Mouse (Mus musculus) c-Kit-positive CD71-positive TER-119-negative erythroid progenitor cells, embryonic 14.5 days (primary cell): ENCODE results near the gene Tmem132d.

Experiments used
- DNase-seq: peaks from one replicate; pipeline ENCODE4 v3.0.0-alpha.2; 2013; ENCODE audit warnings: low read depth

Gene Tmem132d

DNA sequence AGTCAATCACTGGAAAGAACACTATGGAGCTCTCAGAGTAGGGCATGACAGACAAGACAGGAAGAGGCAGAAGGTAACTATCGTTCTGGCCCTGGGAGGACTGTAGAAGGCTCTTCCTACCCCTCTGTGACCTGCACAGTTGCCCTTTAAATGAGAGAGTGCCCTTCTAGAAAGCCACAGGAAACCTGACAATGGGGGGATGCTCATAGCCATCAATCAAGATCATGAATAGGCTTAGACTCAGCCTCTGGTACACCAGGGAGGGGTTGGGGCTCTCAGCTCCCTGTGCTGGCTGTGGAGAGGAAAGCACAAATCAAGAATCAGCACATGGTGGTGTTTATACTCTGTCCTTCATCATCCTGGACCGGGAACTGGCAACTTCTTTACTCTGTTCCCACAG, 227.2 kb downstream of the Tmem132d start:
- no peak for DNase-seq

DNA sequence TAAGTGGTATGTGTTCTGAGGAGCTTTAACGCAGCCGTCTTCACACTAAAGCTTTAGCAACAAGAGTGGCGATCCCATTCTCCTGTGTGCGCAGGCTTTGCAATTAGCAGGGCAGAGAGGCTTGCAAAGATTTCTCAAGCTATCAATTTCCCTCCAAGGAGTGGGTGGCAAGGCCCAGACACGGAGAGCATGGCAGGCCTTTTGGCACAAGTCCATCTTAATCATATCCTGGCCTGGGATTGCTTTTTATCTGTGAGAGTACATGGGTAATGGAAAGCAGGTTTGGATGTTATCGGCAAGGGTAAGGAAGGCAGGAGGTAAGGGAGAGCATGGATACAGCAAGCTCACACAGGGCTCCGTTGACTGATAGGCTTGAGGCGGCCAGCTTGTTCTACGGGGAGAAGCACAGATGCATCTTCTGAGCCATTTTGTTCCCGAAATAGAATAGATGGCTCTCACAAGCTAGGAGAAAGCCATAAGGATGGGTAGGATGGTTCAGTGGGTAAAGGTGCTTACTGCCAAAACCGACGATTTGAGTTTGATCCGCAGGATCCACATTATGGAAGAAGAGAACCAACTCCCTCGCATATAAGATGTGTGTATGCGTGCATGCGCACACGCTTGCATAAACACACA, 228.1 kb downstream of the Tmem132d start:
- DNase-seq = no peak

- no peak for DNase-seq
These were observed 228.8 kb downstream of the Tmem132d start for GRCm38 (mm10) chr5:128203879-128204581.

DNA sequence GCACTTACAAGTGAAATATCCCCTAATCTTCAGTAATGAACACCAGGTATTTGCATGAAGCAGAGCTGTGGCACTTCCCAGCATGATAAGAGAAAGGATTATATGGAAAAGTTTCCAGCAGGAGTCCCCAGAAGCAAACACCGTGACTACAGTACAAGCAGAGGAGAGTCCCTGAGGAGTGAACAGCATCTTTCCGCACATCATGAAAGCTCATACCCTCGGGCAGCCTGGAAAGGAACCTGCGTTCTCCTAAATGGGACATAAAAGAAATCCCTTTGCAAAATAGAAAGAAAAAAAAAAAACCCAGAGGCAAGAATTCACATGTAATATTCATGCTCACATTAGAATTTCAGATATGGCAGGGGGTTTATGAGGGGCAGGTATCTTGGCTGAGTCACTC, 238.8 kb downstream of the Tmem132d start:
- DNase-seq = no peak

DNA sequence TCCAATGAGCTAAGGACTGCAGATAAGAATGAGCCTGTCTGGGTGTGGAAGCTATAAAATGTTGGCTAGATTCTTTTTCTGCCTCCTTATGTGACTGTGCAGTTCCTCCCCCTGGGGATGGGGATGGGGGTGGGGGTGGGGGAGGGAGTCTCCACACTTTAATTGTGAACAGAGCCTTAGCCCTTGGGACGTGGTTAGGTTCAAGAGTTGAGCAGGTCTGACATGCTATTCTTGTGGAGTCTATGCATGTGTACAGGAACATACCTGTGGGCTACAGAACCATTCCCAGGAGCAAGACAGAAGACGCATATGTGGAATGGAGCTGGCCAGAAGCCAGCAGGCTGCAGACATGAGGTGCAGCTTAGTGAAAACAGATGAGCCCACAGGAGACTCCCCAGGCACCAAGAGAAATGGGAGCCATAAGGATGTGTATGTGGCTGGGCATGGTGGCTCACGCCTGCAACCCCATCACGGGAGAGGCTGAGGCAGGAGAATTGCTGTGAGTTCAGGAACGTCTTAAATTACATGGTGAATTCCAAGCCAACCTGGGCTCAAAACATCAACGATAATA, 240.3 kb downstream of the Tmem132d start:
- no peak for DNase-seq

DNA sequence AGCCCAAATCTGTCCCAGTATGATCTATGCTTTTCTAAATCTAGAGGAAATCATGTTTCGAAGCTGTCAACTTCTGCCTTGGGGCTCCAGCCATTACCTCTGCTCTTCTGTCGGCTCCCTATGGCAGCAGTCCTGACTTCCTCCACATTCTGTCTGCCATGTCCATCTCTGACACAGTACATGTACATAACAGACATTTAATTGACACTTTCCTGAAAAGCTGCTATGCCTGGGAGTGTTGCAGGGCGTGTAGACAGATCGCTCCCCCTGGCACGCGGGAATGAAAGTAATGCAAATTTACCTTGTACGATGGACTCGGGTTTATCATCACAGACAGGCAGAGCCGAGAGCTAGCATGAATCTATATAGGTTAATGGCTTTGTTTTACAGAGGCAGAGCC, 241.2 kb downstream of the Tmem132d start:
- no peak for DNase-seq

DNA sequence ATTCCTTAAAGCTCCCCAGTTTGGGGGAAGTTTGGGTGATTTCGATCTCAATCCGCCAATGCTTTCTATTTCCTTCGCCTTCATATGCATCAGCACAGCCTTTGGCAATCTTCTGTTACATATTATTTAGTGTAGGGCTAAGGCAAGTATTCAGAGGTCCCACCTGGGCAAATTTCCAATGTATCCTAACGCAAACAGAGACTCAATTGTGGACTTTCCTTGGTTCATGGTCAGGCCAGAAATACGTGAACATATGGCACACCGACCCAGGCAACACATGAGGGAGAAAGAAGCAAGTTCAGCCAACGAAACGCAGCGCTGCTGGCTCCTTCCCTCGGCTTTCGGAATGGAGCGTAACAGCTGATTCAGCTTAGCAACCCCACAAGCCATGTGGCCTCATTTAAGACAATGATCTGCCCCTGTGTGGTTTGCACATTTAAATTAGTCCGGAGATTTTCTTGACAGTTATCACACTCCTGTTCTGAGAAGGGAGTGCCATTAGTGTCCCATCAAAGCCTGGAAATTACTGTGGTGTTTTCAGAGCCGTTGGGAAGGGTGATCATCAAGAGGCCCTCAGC, 242.5 kb downstream of the Tmem132d start:
- DNase-seq = no peak

DNA sequence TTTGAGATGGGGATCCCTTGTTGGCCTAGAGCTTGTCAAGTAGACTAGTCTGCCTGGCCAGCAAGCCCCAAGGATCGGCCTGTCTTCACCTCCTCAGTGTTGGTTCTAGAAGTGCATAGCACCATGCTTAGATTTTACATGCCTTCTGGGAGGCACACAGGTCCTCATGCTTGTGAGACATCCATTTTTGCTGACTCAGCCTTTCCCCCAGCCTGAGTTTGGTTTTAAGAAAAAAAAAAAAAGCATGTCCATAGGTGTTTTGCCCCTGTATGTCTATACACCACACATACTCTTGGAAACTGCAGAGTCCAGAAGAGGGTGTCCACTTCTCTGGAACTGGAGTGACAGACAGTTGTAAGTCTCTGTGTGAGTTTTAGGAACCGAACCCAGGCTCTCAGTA, 256.6 kb downstream of the Tmem132d start:
- DNase-seq = no peak

GRCm38 (mm10) chr5:128158901-128159675, 273.8 kb downstream of the Tmem132d start:
- DNase-seq = no peak

DNA sequence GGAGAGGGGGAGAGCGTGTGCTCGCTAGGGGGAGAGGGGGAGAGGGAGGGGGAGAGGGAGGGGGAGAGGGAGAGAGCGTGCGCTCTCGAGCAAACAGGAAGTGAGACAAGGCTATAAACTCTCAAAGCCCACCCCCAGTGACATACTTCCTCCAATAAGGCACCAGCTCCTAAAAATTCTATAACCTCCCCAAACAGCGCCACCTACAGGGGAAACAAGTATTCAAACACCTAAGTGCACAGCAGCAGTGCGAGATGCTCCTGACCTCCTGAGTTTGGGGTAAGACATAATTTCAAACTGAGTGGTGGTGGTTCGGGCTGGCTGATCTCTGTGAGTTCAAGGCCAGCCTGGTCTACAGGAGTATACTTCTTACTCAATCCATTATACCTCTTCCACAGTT, 281.4 kb downstream of the Tmem132d start:
- no peak for DNase-seq

DNA sequence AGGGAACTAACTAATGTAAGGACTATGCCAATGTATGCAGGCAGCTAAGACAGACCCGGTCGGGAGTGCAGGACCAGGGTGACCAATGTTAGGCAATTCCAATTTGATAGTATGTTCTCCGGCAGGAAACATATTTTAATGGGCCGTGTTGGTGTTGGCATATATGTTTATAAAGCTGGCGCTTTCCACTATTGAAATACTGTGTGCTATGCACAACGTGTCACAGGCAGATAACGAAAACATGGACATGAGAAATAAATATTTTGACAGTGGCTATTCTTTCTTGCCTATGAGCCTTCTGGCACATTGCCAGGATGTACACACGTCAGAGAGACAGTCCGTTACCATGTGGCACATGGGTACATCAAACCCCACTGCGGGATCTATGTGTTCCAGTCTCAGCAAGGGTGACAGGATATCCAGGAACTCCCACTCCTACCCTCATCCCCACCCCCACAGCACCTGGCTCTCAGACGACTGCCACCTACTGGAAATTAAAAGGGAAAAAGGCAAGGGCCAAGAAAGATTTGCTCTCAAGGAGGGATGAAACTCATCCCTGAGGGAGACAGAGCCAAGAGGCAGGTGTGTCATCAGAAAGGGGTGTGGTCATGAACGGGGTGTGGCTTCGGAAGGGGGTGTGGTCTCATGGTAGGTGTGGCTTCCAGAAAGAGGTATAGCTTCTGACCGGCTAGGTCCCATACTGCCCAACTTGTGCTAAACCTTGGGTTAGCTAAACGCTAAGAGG, 285.8 kb downstream of the Tmem132d start:
- DNase-seq = no peak

DNA sequence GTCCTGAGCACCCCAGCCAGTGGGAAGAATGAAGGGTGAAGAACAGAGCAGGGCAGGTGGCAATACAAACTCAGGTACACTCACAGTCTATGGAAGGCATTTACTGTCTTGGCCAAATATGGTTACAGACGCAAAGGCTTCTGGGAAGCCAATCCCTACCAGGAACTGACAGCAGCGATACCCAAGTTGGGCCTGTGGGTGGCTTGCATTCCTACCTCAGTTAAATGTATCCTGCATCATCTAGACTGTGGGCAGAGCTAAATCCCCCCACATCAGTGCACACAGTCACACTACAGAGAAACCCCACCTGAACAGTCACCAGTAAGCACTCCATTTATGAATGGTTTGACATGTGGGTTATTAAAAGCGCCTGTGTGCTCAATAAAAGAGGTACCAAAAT, 288.1 kb downstream of the Tmem132d start:
- no peak for DNase-seq

DNA sequence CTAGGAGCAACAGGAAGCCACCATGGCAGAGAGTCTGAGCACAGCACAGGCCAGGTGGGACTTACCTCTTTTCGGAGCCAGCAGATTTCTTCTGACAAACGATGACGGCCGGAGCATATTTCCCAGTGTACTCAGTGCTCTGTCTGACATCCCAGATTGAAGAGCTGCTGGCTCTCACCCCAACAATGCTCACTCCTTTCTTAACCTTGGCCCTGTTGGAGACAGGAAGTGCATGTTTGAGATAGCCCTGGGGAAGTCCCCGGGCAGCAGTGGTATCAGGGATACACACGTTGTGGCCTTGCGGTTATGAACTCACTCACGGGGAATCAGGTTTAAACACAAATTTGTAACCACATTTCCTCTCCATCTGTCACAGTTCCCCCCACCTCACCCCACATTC, 296.1 kb downstream of the Tmem132d start:
- no peak for DNase-seq

DNA sequence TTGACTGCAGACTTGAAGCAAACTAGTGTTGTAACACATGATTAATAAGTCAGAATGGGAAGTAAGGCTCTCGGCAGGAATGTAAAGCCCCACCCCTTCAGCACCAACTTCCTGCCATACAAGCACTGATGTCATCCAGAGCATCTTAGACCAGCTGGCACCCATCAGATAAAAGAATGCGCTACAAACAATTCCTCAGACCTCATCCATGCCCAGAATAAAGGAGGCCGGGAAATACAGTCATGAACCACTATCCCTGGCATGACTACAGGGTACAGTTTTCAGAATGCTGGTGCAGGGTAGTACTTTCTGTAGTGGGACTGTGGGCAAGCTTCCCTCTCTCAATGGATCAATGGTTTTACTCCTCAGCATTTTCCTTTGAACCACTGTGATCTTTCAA, 310.2 kb downstream of the Tmem132d start:
- no peak for DNase-seq

DNA sequence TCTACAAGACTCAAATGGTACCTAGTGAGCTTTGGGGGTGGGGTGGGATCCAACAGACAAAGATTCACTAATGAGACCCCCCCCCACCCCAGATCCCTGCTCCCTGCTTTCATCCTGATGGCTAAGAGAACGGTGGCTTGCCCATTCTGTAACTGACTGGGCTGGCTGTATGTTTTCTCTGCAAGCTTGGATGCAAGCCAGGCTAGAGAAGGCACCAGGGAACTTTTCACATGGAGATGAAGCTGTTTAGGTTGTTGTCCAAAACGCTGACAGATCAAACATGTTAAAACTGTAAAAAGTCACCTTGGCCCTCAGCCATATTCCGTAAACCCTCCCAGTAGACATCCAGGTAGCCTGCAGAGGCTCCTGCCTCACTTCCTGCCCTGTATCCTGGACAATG, 313.7 kb downstream of the Tmem132d start:
- no peak for DNase-seq

- no peak for DNase-seq
These were observed 319.8 kb downstream of the Tmem132d start for GRCm38 (mm10) chr5:128113107-128113506.

DNA sequence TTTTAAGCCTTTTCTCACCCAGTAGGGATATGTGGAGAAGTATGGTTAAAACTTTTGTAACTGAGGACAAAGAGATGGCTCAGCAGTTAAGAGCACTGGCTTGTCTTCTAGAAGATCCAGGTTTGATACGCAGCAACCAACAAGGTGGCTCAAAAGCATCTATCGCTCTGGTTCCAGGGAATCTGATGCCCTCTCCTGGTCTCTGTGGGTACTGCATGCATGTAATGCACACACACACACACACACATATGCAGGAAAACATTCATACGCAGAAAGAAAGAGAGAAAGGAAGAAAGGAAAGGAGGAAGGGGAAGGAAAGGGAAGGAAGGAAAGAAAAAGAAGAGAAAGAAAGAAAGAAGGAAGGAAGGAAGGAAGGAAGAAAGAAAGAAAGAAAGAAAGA, 320.4 kb downstream of the Tmem132d start:
- DNase-seq = no peak

DNA sequence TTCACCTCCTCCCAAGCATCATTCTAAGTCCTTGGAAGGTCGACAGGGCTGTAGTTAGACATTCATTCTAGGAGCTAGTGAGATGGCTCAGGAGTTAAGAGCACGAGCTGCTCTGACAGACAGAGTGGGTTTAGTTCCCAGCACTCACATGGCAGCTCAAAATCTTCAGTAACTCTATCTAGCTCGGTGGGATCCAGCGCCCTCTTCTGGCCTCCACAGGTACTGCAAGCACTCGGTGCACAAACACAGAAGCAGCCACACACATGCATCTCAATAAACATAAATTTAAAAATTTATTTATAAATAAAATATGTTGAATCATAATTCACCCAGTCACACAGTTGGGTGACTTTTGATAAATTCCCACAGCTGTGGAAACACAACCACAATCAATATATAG, 321.2 kb downstream of the Tmem132d start:
- no peak for DNase-seq

DNA sequence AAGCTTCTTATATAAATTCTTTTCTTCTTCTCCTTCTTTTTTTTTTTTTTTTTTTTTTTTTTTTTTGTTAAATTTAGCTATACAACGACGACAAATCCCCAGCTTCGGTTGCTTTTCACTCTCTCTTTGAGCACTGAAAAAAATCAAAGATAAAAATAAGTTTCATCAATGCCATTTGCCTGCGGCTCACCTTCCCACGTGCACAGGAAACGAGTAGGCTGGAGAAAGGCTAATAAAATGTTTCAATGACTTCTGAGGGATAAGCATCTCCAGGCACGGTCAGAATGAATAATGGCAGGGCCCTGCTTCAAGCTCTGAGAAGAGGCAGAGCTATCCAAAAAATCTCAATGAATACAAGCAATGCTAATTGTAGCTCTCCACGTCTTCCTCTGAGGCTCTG, 330.3 kb downstream of the Tmem132d start:
- no peak for DNase-seq

GRCm38 (mm10) chr5:128100331-128100730, 332.5 kb downstream of the Tmem132d start:
- no peak for DNase-seq

DNA sequence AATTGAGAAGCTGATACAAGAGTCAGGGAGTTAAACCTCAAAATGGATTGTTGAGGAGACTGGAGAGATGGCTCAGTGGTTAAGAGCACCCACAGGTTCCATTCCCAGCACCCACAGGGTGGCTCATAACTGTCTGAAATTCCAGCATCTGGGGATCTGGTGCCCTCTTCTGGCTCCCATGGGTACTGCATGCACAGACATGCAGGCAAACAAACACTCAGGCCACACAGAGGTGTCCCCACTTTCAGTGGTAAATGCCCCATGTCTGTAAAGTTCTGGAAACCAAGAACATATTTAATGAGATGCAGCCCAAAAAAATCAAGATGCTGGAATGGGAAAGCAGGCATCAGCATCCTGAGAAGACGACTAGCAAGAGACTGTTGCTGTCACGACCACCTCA, 333.4 kb downstream of the Tmem132d start:
- DNase-seq = no peak

GRCm38 (mm10) chr5:128090578-128090977, 342.3 kb downstream of the Tmem132d start:
- no peak for DNase-seq
